Mouse (Mus musculus): ENCODE measurements around the gene Exoc6.
A peak's percentile ranks its signal among the peaks of the same experiment; 100 is the strongest.

Gene Exoc6

GRCm38 (mm10) chr19:37585210-37585609 lies 35.0 kb downstream of the Exoc6 start:
- DNase-seq, result no peak

- no peak for DNase-seq
Observed at GRCm38 (mm10) chr19:37585684-37586083, 35.5 kb downstream of the Exoc6 start.

GRCm38 (mm10) chr19:37590544-37590943 lies 40.3 kb downstream of the Exoc6 start:
- DNase-seq, result no peak

GRCm38 (mm10) chr19:37601968-37602848 lies 52.0 kb downstream of the Exoc6 start:
- peak; percentile 58 for DNase-seq

- no peak for DNase-seq
Observed at GRCm38 (mm10) chr19:37609991-37610390, 59.8 kb downstream of the Exoc6 start.

GRCm38 (mm10) chr19:37612893-37613292 lies 62.7 kb downstream of the Exoc6 start:
- no peak for DNase-seq

- DNase-seq, result no peak
Observed at GRCm38 (mm10) chr19:37615039-37615630, 64.9 kb downstream of the Exoc6 start.

GRCm38 (mm10) chr19:37647994-37648393 lies 97.8 kb downstream of the Exoc6 start:
- peak; percentile 10 for DNase-seq

GRCm38 (mm10) chr19:37650526-37650925 lies 100.3 kb downstream of the Exoc6 start:
- DNase-seq, result no peak

GRCm38 (mm10) chr19:37654012-37654411 lies 103.8 kb downstream of the Exoc6 start:
- no peak for DNase-seq

GRCm38 (mm10) chr19:37656441-37656840 lies 106.2 kb downstream of the Exoc6 start:
- DNase-seq, result peak; percentile 81

- DNase-seq, result no peak
Observed at GRCm38 (mm10) chr19:37665256-37665655, 115.0 kb downstream of the Exoc6 start.

GRCm38 (mm10) chr19:37667855-37668594 lies 117.8 kb downstream of the Exoc6 start:
- no peak for DNase-seq

- no peak for DNase-seq
Observed at GRCm38 (mm10) chr19:37668657-37669056, 118.4 kb downstream of the Exoc6 start.

- DNase-seq, result no peak
Observed at GRCm38 (mm10) chr19:37669486-37669885, 119.3 kb downstream of the Exoc6 start.

- DNase-seq, result no peak
Observed at GRCm38 (mm10) chr19:37673393-37673792, 123.2 kb downstream of the Exoc6 start.

- DNase-seq, result no peak
Observed at GRCm38 (mm10) chr19:37685281-37685680, 135.1 kb downstream of the Exoc6 start, which contains the start of gene Cyp26c1. Gene Cyp26c1 (plus strand): TSS chr19:37685581.

- DNase-seq, result no peak
Observed at GRCm38 (mm10) chr19:37686347-37686746, 136.1 kb downstream of the Exoc6 start.

GRCm38 (mm10) chr19:37686941-37687850 lies 137.0 kb downstream of the Exoc6 start:
- DNase-seq, result no peak

GRCm38 (mm10) chr19:37689478-37689877 lies 139.3 kb downstream of the Exoc6 start:
- DNase-seq, result no peak

- no peak for DNase-seq
Observed at GRCm38 (mm10) chr19:37690716-37691115, 140.5 kb downstream of the Exoc6 start.

GRCm38 (mm10) chr19:37692879-37693278 lies 142.7 kb downstream of the Exoc6 start:
- no peak for DNase-seq

Measured in kidney, adult 9 months (tissue).